8 mouse cellular contexts compared by ENCODE assay signal in the genomic region with DNA sequence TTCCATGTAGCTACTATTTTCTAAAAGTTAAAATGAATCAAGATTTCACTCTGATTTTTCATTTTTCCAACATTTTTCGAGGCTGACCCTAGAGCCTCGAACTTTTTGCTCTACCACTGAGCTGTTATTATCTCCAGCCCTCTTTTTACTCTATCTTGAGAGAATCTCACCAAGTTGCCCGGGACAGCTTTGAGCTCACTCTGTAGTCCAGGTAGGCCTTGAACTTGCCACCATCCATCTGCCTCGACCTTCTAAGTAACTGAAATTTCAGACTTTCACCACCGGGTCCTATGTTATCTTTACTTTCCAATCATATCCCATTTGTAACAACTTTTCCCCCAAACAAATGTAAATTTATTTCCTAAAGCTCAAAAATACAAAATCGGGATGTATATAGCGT. TPM values are rescaled to one million over a fixed set of nuclear protein-coding genes. Genes with fewer than 3 reads are reported as not detected.
DNase-seq lines count a peak whose midpoint lies in the region; ATAC-seq and TF ChIP-seq lines count a peak whose summit lies in the region.

No protein-coding gene starts in this region.

- peak overlapping the region; percentile 88 for H3K4me3 ChIP-seq in heart, postnatal 0 days (ENCODE audit: low read depth, low read length)
- peak overlapping the region; percentile 46 for H3K4me3 ChIP-seq in bone marrow, adult 2 months (replicated peaks; ENCODE audit: control insufficient read depth, low read depth, low read length)
- H3K4me3 ChIP-seq in hindbrain, embryonic 10.5 days, result peak overlapping the region; percentile 99
- peak overlapping the region; percentile 99 for H3K4me3 ChIP-seq in midbrain, embryonic 12.5 days

- TF ChIP-seq CTCF in heart, postnatal 0 days (IDR thresholded peaks at IDR 0.05; ENCODE audit: low read depth), result no peak
- no peak for TF ChIP-seq CTCF in bone marrow, adult 2 months (IDR thresholded peaks at IDR 0.05; ENCODE audit: control insufficient read depth, insufficient read depth, low read length)

- TF ChIP-seq POLR2A in bone marrow, adult 2 months (IDR thresholded peaks at IDR 0.05; ENCODE audit: borderline replicate concordance, control insufficient read depth, low read depth, low read length), result no peak

- 4% methylated on average over 7 of the region's 7 CpGs for WGBS in heart, postnatal 0 days
- 2% methylated on average over 7 of the region's 7 CpGs for WGBS in bone marrow, adult 2 months
- WGBS in hindbrain, embryonic 10.5 days, result 26% methylated on average over 7 of the region's 7 CpGs
- WGBS in midbrain, embryonic 12.5 days, result 21% methylated on average over 7 of the region's 7 CpGs

- peaks cover 5% of the 10 kb centered on the region; the same call in 1 of the 2 replicates for H3K4me1 ChIP-seq in heart, postnatal 0 days (ENCODE audit: control insufficient read depth, insufficient read depth)
- no peaks in the 10 kb centered on the region; the same call in 1 of the 2 replicates for H3K4me1 ChIP-seq in bone marrow, adult 2 months (ENCODE audit: control insufficient read depth, insufficient read depth, low read length)
- peaks cover 25% of the 10 kb centered on the region for H3K4me1 ChIP-seq in hindbrain, embryonic 10.5 days (replicated peaks)
- H3K4me1 ChIP-seq in midbrain, embryonic 12.5 days, result peaks cover 10% of the 10 kb centered on the region

- H3K9me3 ChIP-seq in heart, postnatal 0 days (replicated peaks; ENCODE audit: control insufficient read depth, low read length), result no peaks in the 10 kb centered on the region
- H3K9me3 ChIP-seq in hindbrain, embryonic 10.5 days, result no peaks in the 10 kb centered on the region
- no peaks in the 10 kb centered on the region for H3K9me3 ChIP-seq in midbrain, embryonic 12.5 days

- no peak for ATAC-seq in heart, postnatal 0 days (ENCODE audit: insufficient read depth, low read depth)
- ATAC-seq in midbrain, embryonic 12.5 days (ENCODE audit: low FRiP score, low read depth), result no peak

- H3K27me3 ChIP-seq in heart, postnatal 0 days (ENCODE audit: control insufficient read depth, insufficient read depth, low read length), result no peaks in the 10 kb centered on the region
- no peaks in the 10 kb centered on the region for H3K27me3 ChIP-seq in hindbrain, embryonic 10.5 days (ENCODE audit: insufficient read depth, poor library complexity, severe bottlenecking)
- no peaks in the 10 kb centered on the region for H3K27me3 ChIP-seq in midbrain, embryonic 12.5 days

- peak overlapping the region; percentile 80 for H3K4me2 ChIP-seq in heart, postnatal 0 days (ENCODE audit: low read depth, low read length)
- H3K4me2 ChIP-seq in midbrain, embryonic 12.5 days (replicated peaks), result peak overlapping the region; percentile 84

- no peak for TF ChIP-seq EP300 in heart, postnatal 0 days (IDR thresholded peaks at IDR 0.05; ENCODE audit: low read depth)

- no peak for DNase-seq in heart, postnatal 0 days (ENCODE audit: low spot score)
- no peak for DNase-seq in heart, postnatal 25 days (ENCODE audit: low spot score)
- no peak for DNase-seq in hindbrain, embryonic 10.5 days (ENCODE audit: low spot score)
- no peak for DNase-seq in ovary, postnatal 10 days (ENCODE audit: low spot score)
- DNase-seq in gastrocnemius, postnatal 14 days, result no peak
- no peak for DNase-seq in natural killer cell, adult 2 months (ENCODE audit: low spot score in 2 of 2)

- intact Hi-C loops in heart, postnatal 25 days (cut with DNase I), result loop anchor here (2.0 to 5.0 kb wide), 4 partner anchors 52 to 192 kb away; a partner anchor contains a TSS
- intact Hi-C loops in gastrocnemius, postnatal 14 days (cut with DNase I; ENCODE audit: low total_unique reads), result loop anchor here (10.0 kb wide), 1 partner anchor 80 kb away; no protein-coding TSS in a partner anchor

- peak overlapping the region; percentile 99 for H3K27ac ChIP-seq in heart, postnatal 0 days (ENCODE audit: low read depth)
- no peak overlapping the region for H3K27ac ChIP-seq in bone marrow, adult 2 months (ENCODE audit: control insufficient read depth, insufficient read depth, low read depth, low read length, poor library complexity)
- H3K27ac ChIP-seq in hindbrain, embryonic 10.5 days, result peak overlapping the region; percentile 99; the same call in 1 of the 2 replicates
- H3K27ac ChIP-seq in midbrain, embryonic 12.5 days (replicated peaks), result no peak overlapping the region

- peak overlapping the region; percentile 91 for H3K9ac ChIP-seq in heart, postnatal 0 days (replicated peaks; ENCODE audit: low read depth, low read length)
- H3K9ac ChIP-seq in midbrain, embryonic 12.5 days (replicated peaks), result peak overlapping the region; percentile 99

- H3K36me3 ChIP-seq in heart, postnatal 0 days (replicated peaks; ENCODE audit: control insufficient read depth, insufficient read depth, low read length), result no peaks in the 10 kb centered on the region
- peaks cover 9% of the 10 kb centered on the region; the same call in 1 of the 2 replicates for H3K36me3 ChIP-seq in hindbrain, embryonic 10.5 days
- no peaks in the 10 kb centered on the region for H3K36me3 ChIP-seq in midbrain, embryonic 12.5 days

RNA-seq across cellular contexts. Expression of a gene that starts 1.7 kb away (rescaled TPM):
- 31.9 and 70.4 TPM in 2 replicates for total RNA-seq in heart, postnatal 0 days (2014; rRNA removed; ENCODE audit: low replicate concordance)
- 7.8 and 7.9 TPM in 2 replicates for polyA plus RNA-seq in heart, postnatal 0 days (2015; fragmentation: Nextera tagmentation; extraction: Ambion mirVana)
- 10 to 100 TPM; 72.9 to 84.7 TPM for total RNA-seq in heart, postnatal 25 days (2021)
- polyA plus RNA-seq in bone marrow, adult 2 months (2011; ENCODE audit: insufficient read depth, insufficient read length, low replicate concordance, missing spikeins), result 16.9 and 27.9 TPM in 2 replicates
- 15.1 and 16.8 TPM in 2 replicates for polyA plus RNA-seq in hindbrain, embryonic 10.5 days (2016; fragmentation: Nextera tagmentation; extraction: Ambion mirVana)
- 24.0 and 28.5 TPM in 2 replicates for polyA plus RNA-seq in midbrain, embryonic 12.5 days (2016; fragmentation: Nextera tagmentation; extraction: Ambion mirVana)
- total RNA-seq in gastrocnemius, postnatal 14 days (2021), result 10 to 100 TPM; 77.7 to 82.2 TPM

RNA-seq across cellular contexts. Expression of a gene that starts 54.6 kb away (rescaled TPM):
- total RNA-seq in heart, postnatal 0 days (2014; rRNA removed; ENCODE audit: low replicate concordance), result 74.4 and 90.9 TPM in 2 replicates
- polyA plus RNA-seq in heart, postnatal 0 days (2015; fragmentation: Nextera tagmentation; extraction: Ambion mirVana), result 42.2 and 48.9 TPM in 2 replicates
- total RNA-seq in heart, postnatal 25 days (2021), result 10 to 100 TPM; 36.8 TPM
- 41.8 and 98.1 TPM in 2 replicates for polyA plus RNA-seq in bone marrow, adult 2 months (2011; ENCODE audit: insufficient read depth, insufficient read length, low replicate concordance, missing spikeins)
- polyA plus RNA-seq in hindbrain, embryonic 10.5 days (2016; fragmentation: Nextera tagmentation; extraction: Ambion mirVana), result 46.1 and 49.4 TPM in 2 replicates
- 45.5 and 47.7 TPM in 2 replicates for polyA plus RNA-seq in midbrain, embryonic 12.5 days (2016; fragmentation: Nextera tagmentation; extraction: Ambion mirVana)
- 10 to 100 TPM; 21.2 to 22.4 TPM for total RNA-seq in gastrocnemius, postnatal 14 days (2021)

RNA-seq across cellular contexts. Expression of a gene that starts 54.9 kb away (rescaled TPM):
- not detected in 2 replicates for total RNA-seq in heart, postnatal 0 days (2014; rRNA removed; ENCODE audit: low replicate concordance)
- 0.47 and 0.63 TPM in 2 replicates for polyA plus RNA-seq in heart, postnatal 0 days (2015; fragmentation: Nextera tagmentation; extraction: Ambion mirVana)
- under 1 TPM; 0.52 to 0.64 TPM for total RNA-seq in heart, postnatal 25 days (2021)
- polyA plus RNA-seq in bone marrow, adult 2 months (2011; ENCODE audit: insufficient read depth, insufficient read length, low replicate concordance, missing spikeins), result not detected in 2 replicates
- polyA plus RNA-seq in hindbrain, embryonic 10.5 days (2016; fragmentation: Nextera tagmentation; extraction: Ambion mirVana), result not detected in 2 replicates
- polyA plus RNA-seq in midbrain, embryonic 12.5 days (2016; fragmentation: Nextera tagmentation; extraction: Ambion mirVana), result 0.21 TPM in 1 of 2 replicates, not detected in the other
- under 1 TPM; 0.42 to 0.43 TPM for total RNA-seq in gastrocnemius, postnatal 14 days (2021)

Comparison
In these comparisons a context has a peak if more than half of its experiments do, and no peak if none do; other contexts are left out.
1. H3K27ac ChIP-seq: peak in heart, postnatal 0 days (single experiment) and hindbrain, embryonic 10.5 days (single experiment); none in bone marrow, adult 2 months (single experiment) and midbrain, embryonic 12.5 days (single experiment).
2. H3K4me3 ChIP-seq: peak in every context shown above with its lines; median percentile 99 in hindbrain, embryonic 10.5 days; 99 in midbrain, embryonic 12.5 days; 88 in heart, postnatal 0 days; 46 in bone marrow, adult 2 months.